Mouse (Mus musculus) cerebral cortex, adult 2 months (tissue): ENCODE results near the gene Ech1.

Experiments used
- WGBS: fragments of 180-500 bp; shearing (Covaris S2); methylation state at CpG from one replicate; pipeline ENCODE4 v1.1.7; 2018; 5-methylcytosine and 5-hydroxymethylcytosine counted together

Gene Ech1

DNA sequence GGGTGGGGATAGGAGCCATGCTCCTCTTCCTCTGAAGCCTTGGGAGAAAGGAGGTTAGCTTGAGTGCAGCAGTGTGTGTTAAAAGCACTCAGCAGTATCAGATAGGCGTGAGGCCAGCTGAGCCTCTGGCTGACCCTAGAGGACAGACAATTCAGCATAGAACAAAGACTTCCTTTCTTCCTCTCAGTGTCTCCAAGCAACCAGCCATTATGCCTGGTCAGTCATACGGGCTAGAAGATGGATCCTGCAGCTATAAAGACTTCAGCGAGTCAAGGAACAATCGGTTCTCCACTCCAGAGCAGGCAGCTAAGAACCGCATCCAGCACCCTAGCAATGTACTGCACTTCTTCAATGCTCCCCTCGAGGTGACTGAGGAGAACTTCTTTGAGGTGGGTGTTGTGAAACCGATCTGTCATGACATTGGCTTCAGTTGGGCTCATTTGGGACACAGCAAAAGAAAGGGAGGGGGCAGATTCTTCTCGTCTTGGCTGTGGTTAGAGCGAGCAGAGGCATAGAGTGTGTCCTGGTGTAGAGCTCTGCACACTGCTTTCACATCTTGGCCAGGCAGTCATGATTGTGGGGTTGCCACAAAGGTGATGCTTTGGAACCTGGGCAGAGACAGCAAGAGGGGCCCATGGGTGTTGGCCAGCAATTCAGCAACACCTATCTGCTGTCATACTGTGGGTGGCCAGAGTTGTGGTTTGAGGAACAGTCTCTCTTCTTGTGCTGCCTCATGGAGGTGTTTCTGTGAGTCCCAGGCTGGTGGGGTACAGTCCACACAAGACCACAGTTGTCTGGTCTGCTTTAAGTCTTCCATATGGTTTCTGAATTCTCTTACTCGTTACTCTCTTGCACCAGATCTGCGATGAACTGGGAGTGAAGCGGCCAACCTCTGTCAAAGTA is 4.4 kb upstream of the Ech1 start:
- 23% methylated on average over 12 of the region's 12 CpGs for whole genome bisulfite sequencing

DNA sequence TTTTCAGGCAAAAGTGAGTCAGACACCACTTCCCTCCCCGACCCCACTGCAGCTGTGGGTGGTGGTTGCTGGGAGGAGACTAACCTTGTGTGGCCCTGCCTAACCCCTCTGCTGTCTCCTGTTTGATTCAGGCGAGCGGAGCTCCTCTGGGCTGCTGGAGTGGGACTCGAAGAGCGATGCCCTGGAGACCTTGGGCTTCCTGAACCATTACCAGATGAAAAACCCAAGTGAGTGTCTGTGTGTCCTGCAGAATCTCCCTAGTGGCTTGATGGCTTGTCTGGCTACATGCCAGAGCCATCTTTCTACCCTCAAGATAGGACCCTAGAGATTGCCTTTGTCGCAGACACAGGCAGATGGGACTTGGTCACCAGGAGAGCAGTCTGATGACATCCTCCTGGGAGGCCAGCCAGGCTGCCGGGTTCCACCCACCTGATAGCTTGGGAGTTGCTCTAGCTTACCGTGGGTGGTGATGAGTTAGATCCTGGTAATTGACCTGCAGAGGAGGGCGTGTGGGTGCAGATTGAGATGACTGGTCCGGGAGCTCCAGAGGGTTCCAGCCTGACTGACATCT is 3.7 kb upstream of the Ech1 start:
- 37% methylated on average over 10 of the region's 10 CpGs for WGBS

DNA sequence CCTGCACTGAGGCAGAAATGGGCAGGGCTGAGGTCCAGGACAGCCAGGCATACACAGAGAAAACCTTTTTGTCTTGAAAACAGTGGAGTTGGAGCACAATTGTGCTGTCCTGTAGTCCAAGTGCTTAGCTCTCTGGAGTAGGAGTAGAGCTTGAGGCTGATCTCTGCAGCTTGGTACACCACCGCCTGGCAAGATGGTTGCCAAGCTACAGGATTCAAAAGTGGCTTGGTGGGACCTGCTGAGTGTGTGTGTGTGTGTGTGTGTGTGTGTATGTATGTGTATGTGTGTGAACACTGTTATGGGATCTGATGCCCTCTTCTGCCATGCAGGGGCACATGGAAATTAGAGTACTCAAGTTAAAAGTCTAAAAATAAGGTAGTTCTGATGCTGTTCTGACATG is 2.5 kb upstream of the Ech1 start:
- 24% methylated on average over 1 of the region's 1 CpGs for WGBS

DNA sequence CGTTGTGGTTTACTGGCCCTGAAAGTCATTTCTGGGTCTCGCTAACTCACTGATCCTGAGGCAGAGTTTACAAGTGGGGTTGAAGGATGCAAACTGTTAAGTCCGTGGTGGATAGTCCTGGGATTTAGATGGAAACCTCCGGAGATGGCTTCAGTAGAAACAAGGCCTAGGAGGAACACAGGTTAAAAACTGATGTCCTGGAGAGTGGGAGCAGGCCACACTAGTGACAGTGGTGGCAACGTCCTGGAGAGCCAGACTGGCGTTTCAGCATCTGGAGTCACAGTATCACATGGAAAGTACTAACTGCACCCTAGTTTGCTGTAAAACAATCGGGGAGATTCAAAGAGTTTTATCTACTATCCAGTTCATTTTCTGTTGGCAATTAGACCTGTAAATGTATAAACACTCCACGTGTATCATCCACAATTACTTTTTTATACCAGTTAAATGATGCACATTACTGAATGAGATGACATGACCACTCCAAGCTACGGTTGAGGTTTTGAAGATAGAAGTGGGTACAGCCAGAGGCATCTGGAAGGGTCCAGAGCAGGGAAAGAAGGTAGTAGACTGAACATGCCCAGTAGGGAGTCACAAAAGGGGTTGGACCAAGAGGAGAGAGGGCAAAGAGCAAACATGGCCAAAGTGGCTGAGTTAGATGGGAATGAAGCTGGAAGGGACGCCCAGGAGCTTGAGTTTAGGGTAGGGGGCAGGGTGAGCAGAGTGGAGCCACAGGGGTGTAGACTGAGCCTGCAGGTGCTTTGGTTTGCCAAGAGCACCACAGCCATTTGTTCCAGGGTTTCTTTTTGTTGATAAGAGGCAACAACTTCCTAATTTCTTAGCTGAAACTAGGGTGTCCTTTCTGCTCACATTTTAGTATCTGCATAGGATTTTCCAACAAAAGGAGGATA is 1.8 kb upstream of the Ech1 start:
- 50% methylated on average over 10 of the region's 10 CpGs for WGBS

DNA sequence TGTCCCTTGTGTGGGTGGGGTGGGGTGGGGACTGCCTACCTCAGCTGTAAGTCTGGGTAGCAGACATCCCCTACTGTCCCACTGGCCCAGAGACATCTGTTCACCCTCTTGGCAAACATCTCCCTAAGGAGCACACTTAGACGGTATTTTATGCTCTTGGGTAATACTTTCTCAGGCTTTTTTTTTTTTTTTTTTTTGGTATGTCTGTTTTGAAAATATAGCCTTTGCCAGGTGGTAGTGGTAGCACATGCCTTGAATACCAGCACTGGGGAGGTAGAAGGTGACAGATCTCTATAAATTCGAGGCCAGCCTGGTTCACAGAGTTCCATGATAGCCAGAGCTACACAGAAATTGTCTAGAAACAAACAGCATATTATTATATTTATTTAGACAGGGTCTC is 1.1 kb upstream of the Ech1 start:
- WGBS = 29% methylated on average over 2 of the region's 2 CpGs

DNA sequence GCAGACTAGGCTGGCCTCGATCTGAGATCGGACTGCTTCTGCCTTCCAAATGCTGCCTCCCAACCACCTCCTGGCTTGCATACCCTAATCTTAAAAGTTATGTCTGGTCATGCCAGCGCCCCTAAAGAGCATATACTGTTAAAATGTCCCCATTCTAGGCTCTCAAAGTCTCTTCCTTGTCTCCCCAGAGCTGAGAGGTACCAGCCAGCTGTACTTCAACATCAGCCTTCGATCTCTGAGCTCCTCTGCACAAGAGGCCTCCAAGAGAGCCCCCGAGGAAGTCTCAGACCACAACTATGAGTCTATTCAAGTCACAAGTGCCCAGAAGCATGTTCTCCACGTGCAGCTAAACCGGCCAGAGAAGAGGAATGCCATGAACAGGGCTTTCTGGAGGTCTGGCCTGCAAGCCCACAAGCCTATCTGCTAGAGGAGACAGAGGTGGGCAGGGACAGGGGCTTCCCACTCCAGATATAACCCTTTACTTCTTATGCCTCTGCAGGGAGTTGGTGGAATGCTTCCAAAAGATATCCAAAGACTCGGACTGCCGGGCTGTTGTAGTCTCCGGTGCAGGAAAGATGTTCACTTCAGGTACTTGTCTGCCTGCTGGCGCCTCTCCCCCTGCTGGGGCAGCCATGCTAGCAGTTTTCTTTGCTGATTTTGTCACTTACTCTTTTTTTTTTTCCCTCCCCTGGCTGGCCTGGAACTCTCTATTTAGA is 827 bp downstream of the Ech1 start:
- 24% methylated on average over 11 of the region's 11 CpGs for WGBS

DNA sequence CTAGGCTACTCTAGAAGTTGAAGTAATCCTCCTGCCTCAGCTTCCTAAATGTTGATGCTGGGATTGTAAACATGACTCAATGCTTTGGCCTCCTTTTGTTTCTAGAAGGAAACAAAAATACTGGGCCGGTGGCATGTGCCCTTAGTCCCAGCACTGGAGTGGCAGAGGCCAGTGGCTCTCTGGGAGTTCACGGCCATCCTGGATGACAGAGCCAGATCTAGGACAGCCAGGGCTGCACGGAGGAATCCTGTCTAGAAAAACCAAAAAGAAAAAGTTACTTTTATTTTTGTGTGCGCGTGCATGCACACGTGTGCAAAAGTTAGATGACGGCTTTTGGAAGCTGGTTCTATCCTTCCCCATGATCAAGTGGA is 1.4 kb downstream of the Ech1 start:
- 91% methylated on average over 7 of the region's 7 CpGs for WGBS

DNA sequence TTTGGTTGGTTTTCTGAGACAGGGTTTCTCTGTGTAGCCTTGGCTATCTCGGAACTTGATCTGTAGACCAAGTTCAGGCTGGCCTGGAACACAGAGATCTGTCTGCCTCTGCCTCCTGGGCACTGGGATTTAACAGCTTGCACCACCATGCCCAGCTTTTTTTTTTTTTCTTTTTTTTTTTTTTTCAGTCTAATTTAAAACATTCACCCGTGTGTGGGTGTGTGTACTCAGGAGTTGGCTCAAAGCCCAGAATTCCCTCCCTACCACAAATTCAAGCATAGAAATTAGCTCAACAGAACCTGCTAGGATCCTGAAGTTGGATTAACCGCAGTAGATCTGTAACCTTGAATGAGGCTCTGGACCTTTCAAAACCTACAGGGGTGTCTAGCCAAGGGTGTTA is 2.3 kb downstream of the Ech1 start:
- 30% methylated on average over 3 of the region's 3 CpGs for WGBS

DNA sequence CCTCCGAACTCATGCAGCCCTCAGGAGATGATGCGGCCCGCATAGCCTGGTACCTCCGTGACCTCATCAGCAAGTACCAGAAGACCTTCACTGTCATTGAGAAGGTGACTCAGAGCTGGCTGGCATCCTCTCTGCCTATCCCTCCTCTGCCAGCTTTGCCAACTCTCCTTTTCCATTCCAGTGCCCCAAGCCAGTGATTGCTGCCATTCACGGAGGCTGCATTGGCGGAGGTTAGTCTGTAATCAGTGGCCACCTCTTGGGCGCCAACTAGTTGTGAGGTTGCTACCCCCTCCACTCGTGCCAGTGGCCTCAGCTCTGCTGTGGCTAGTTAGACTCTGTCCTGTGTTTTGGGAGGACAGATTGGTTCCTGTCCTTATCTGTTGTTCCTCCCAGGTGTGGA is 4.8 kb downstream of the Ech1 start:
- WGBS = 81% methylated on average over 8 of the region's 8 CpGs

DNA sequence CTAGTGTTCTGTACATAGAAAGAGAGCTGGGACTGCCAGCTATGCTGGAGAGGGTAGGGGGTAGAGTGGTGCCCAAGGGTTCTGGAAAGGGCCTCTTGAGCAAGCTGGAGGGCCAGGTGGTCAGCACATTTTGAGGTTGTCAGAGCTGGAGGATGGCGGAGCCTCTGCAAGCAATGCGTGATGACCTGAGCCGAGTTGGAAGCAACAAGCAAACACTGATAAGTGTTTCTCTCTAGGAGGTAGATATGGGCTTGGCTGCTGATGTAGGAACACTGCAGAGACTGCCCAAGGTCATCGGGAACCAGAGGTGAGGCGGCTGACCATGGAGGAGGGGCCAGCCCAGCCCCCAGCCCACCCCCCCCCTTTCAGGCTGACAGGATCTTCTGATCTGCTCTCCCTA is 6.0 kb downstream of the Ech1 start:
- 87% methylated on average over 5 of the region's 5 CpGs for WGBS

DNA sequence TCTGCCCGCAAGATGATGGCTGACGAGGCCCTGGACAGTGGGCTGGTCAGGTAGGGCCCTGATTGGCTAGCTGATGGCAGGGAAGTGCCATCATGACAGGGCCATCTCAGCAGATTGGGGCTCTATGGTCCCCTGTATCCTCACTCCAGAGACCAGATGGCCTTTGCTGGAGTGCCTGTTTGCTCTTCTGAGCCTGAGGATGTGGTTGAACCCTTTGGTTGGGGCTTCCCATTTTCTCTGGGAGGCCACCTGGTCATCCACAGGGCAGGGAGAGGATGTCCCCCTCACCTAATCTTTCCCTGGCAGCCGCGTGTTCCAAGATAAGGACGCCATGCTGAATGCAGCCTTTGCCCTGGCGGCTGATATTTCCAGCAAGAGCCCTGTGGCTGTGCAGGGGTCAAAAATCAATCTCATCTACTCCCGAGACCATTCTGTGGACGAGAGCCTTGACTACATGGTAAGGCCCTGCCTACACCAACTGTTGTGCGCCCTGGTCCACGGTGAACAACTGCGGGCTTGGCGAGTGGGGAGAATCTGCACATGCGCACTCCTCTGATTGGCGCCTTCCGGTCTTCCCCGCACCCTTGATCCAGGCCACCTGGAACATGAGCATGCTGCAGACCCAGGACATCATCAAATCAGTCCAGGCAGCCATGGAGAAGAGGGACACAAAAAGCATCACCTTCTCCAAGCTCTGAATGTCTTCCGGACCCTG is 6.6 kb downstream of the Ech1 start:
- WGBS = 93% methylated on average over 17 of the region's 17 CpGs

DNA sequence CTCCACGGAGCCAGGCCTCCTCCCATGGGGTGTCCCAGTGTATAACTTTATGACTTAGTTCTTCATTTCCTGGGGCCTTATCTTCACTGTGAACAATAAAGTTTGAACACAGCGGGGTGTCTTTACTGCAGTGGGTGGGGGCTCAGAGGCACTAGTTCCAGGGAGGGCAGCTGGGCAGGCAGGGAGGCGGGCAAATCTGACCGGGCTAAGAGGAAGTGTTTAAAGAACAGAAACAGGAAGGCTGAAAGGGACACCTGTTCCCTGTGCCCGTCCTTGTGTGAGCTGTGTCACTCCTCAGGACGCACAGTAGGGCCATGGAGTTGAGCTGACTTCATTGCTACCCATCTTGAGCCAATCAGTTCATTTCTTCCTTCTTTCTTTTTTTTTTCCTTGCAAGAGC is 7.1 kb downstream of the Ech1 start:
- 76% methylated on average over 6 of the region's 6 CpGs for WGBS

DNA sequence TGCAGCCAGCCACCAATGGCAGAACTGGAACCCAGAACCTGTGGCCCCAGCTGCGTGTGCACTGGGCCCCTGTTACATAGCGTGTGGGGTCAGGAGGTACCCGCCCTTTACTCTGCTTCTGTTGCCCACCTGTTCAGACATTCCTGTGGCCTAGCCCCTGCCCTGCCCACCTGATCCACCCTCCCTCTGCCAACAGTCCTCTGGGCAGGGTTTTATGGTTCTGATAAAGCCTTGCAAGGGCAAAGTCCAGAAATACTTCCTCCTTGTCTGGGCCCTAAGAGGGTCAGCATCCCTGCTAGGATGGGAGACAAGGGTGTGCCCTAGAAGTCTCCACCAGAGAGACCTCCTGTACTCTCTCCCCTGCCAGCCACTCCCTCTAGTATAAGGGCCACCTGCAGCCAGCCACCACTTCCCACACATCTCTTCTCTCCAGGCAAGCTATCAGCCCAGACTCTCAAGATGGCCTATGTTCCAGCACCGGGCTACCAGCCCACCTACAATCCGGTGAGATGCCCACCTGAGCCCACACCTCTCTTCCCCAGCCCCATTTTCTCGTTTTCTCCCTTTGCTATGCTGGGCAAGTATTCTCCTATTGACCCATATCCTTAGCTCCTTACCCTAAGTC is 8.8 kb downstream of the Ech1 start, which contains the start of gene Lgals4:
Gene Lgals4, plus strand, starts transcription at position 132 of the 625 bp plus-strand sequence.
- WGBS = 77% methylated on average over 6 of the region's 6 CpGs

DNA sequence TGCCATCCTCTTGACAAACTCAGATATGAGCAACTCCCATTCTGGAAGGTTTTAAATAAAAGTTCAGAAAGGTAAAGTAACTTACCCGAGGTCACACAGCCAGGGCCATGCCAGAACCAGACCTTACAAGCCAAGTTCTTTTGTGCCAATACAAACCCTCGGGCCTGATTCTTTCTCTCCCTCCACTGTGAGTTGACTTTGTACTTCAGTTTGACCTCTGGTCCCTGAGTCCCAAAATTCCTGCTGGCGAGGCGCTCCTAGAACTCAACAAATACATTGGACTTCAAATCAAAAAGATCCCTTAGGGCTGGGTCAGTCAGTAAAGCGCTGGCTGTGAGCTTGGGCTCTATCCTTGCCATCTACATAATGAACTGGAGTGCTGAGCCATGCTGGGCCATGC is 11.9 kb downstream of the Ech1 start:
- 88% methylated on average over 5 of the region's 5 CpGs for WGBS

DNA sequence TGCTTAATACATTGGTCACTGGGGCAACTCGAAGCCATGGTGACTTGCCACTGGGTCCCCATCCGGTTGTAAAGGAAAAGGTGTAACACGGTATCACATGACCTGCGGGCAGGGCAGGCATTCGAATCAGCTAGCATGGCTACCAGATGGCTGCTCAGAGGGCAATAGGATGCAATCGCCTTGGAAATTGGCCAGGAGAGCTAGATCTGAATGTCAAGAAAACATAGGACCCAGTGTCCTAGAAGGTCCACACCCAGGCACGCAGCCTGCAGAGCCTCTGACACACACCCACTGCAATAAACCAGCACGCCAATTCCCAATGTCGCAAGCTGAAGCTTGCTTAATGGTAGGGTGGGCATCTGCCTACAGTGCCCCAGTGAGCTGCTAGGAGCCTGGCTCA is 13.3 kb downstream of the Ech1 start:
- 79% methylated on average over 9 of the region's 9 CpGs for WGBS

DNA sequence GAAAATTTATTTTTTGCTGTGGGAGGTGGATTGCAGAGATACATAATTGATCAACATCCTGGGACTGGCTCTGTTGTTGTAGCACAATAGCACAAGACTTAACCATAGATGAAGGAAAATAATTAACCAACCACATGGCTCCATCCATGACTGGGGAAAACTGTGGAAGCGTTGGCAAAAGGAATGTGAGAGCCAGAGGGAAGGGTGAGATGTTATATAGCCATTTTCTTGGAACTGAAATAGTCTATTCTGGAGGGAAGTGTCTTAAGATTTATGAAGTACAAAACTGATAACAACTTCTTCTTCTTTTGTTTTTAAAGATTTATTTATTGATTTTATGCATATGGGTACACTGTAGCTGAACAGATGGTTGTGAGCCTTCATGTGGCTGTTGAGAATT is 22.3 kb downstream of the Ech1 start:
- WGBS = 70% methylated on average over 1 of the region's 1 CpGs

DNA sequence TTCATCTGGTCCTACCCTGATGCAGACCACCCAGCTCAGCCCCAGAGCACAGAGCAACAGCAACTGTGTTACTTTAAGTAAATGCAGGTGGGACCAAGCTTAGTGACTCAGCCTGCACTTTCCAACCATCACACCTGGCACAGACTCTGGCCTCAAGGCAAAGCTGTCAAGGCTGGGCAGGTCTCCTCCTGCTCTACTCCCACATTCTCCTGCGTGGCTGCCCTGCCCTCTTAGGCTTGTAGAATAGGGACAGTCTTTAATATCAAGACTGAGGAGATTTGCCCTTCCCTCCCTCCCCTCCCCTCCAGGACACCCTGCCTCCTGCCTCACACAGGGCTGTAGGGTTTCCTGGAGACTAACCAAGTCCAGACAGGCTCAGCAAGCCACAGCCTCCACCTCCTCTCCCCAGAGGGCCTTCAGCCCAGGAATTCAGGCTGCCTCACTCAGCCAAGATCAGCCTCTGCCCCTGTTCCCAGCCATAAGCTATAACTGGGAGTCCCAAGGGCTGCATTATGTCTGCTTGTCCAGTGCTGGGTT is 24.8 kb downstream of the Ech1 start:
- 42% methylated on average over 1 of the region's 1 CpGs for WGBS

DNA sequence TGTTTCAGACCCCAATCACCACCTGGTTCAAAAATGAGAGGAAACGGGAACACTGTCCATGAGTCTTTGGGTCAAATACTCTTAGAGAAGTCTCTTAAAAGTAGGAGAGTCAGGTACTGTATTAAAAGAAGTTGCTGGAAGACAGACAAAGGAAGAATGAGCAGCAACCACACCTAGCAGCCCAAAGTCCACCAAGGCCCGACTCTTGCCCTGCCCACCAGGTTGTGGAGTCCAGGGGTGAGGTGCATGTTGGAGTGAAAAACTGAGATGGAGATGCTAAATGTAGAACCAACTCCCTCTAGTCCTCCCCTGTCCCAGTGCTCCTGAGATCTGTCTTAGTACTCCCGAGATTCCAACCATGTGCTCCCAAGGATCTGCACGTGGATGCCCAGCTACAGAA is 25.6 kb downstream of the Ech1 start:
- WGBS = 87% methylated on average over 4 of the region's 4 CpGs

DNA sequence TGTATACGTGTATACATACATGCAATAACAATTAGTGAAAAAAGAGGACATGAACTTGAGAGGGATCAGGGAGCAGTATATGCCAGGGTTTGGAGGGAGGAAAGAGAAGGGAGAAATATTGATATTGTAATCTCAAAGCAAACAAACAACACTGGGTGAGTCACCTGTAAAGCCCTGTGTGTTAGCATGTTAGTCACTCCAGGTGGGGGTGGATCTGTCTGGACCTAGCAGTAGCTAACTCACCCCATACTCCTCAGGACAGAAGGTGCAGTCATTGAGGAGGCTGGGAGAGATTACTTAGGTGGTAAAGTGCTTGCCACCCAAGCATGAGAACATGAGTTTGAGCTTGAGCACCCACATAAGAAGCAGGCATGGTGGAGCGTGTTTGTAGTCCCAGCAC is 34.9 kb downstream of the Ech1 start:
- WGBS = 85% methylated on average over 2 of the region's 2 CpGs

DNA sequence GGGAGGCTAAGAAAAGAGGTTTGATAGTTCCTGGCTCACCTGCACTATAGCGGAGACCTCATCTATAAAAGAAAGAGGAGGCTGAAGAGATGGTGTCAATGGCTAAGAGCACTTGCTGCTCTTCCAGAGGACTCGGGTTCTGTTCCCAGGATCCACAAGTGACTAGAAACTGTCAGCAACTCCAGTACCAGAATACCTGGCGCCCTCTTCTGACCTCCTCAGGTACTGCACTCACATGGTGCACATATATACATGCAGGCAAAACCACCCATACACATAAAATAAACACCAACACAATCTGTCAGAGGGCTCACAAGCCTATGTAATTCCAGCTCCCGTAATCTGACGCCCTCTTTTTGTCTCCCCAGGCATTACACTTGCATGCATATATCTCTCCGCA is 35.9 kb downstream of the Ech1 start:
- WGBS = 90% methylated on average over 6 of the region's 6 CpGs
